Mouse (Mus musculus) CH12.LX (cell line): ENCODE data around the gene Mcm9.

Experiments
- CHD2 ChIP-seq: IDR thresholded peaks from 2 replicates; pipeline ENCODE4 v1.6.1; 2011; ENCODE audit warnings: low read length, improper control_type of control experiment
- CTCF ChIP-seq, 2 experiments: IDR thresholded peaks in 1 of 2; conservative IDR thresholded peaks in 1 of 2; 2 replicates each; pipeline ENCODE4 v1.5.1; 2011 to 2012; ENCODE audit warnings: low read depth in 2 of 2, low read length in 2 of 2, improper control_type of control experiment in 1 of 2, inconsistent platforms in 1 of 2, mild to moderate bottlenecking in 1 of 2, moderate library complexity in 1 of 2
- EP300 ChIP-seq: IDR thresholded peaks from 2 replicates; pipeline ENCODE4 v1.6.1; 2011; ENCODE audit warnings: low read length, improper control_type of control experiment
- HCFC1 ChIP-seq: IDR thresholded peaks from 2 replicates; pipeline ENCODE4 v1.6.1; 2012; ENCODE audit warnings: low read depth, mild to moderate bottlenecking, inconsistent platforms, low read length, improper control_type of control experiment
- MAX ChIP-seq: IDR thresholded peaks from 2 replicates; pipeline ENCODE4 v1.6.1; 2011; ENCODE audit warnings: low read length, improper control_type of control experiment
- NRF1 ChIP-seq: IDR thresholded peaks from 2 replicates; pipeline ENCODE4 v1.6.1; 2014; ENCODE audit warnings: low read depth, mild to moderate bottlenecking, inconsistent platforms, low read length, improper control_type of control experiment, moderate library complexity
- POLR2A ChIP-seq: IDR thresholded peaks from 2 replicates; pipeline ENCODE4 v1.6.1; 2011; ENCODE audit warnings: low read depth, mild to moderate bottlenecking, improper control_type of control experiment, low read length
- RAD21 ChIP-seq: IDR thresholded peaks from 2 replicates; pipeline ENCODE4 v1.6.1; 2011; ENCODE audit warnings: low read depth, mild to moderate bottlenecking, low read length, improper control_type of control experiment, moderate library complexity
- RCOR1 ChIP-seq: conservative IDR thresholded peaks from 2 replicates; pipeline ENCODE4 v1.6.1; 2012; ENCODE audit warnings: low read depth, mild to moderate bottlenecking, inconsistent platforms, low read length, improper control_type of control experiment
- USF1 ChIP-seq: IDR thresholded peaks from 2 replicates; pipeline ENCODE4 v1.6.1; 2014; ENCODE audit warnings: low read depth, mild to moderate bottlenecking, inconsistent platforms, low read length, improper control_type of control experiment

- TF ChIP-seq CHD2 (no peak), POLR2A (no peak), EP300 (no peak; the same call in 1 of the 2 replicates), NRF1 (no peak), RCOR1 (no peak), USF1 (no peak), RAD21 (no peak), HCFC1 (no peak), MAX (no peak), CTCF (conservative IDR thresholded peaks at IDR 0.05 in 1 of 2, IDR thresholded peaks at IDR 0.05 in 1 of 2; ENCODE audit: low read depth in 2 of 2, low read length in 2 of 2) (no peak)
Measured at GRCm38 (mm10) chr10:53615850-53616616, 14.2 kb downstream of the Mcm9 start.
